Mouse (Mus musculus) C2C12 (cell line): Measurements from ENCODE around the gene Dydc2. TPM values are rescaled to one million over a fixed set of nuclear protein-coding genes. Genes with fewer than 3 reads are reported as not detected.

Source experiments
- H3K27me3 ChIP-seq: one replicate; pipeline ENCODE4 v1.6.1; 2011; ENCODE audit not compliant: control insufficient read depth, insufficient read depth, insufficient read length
- H3K36me3 ChIP-seq: one replicate; pipeline ENCODE4 v1.6.1; 2011; ENCODE audit not compliant: control insufficient read depth, insufficient read depth
- H3K4me3 ChIP-seq: one replicate; pipeline ENCODE4 v1.5.1; 2011; ENCODE audit warnings: mild to moderate bottlenecking, control low read depth; ENCODE audit not compliant: poor library complexity, insufficient read depth, severe bottlenecking
- H3K79me2 ChIP-seq: one replicate; pipeline ENCODE4 v1.6.1; 2011; ENCODE audit not compliant: control insufficient read depth, insufficient read depth
- H3K79me3 ChIP-seq: one replicate; pipeline ENCODE4 v1.6.1; 2011; ENCODE audit warnings: low read depth, control low read depth
- H3ac ChIP-seq: one replicate; pipeline ENCODE3; 2011; ENCODE audit warnings: low read depth; ENCODE audit not compliant: control insufficient read depth, insufficient read length
- CEBPB ChIP-seq: IDR thresholded peaks from one replicate; pipeline ENCODE4 v1.6.1; 2011; ENCODE audit warnings: low read depth, mild to moderate bottlenecking, control low read depth, moderate library complexity
- CTCF ChIP-seq: IDR thresholded peaks from one replicate; pipeline ENCODE4 v1.5.1; 2011; ENCODE audit not compliant: control insufficient read depth, insufficient read depth, insufficient read length
- FOSL1 ChIP-seq: IDR thresholded peaks from one replicate; pipeline ENCODE4 v1.8.0; 2011; ENCODE audit warnings: mild to moderate bottlenecking, low read length; ENCODE audit not compliant: poor library complexity, insufficient read depth, severe bottlenecking
- MAX ChIP-seq: IDR thresholded peaks from one replicate; pipeline ENCODE4 v1.6.1; 2011; ENCODE audit warnings: mild to moderate bottlenecking, control low read depth
- MYOD1 ChIP-seq: IDR thresholded peaks from one replicate; pipeline ENCODE4 v1.6.1; 2011; ENCODE audit warnings: low read depth; ENCODE audit not compliant: control insufficient read depth, insufficient read length
- MYOG ChIP-seq: IDR thresholded peaks from one replicate; pipeline ENCODE4 v1.6.1; 2011; ENCODE audit not compliant: control insufficient read depth, insufficient read length; ENCODE audit errors: extremely low read depth
- USF1 ChIP-seq: IDR thresholded peaks from one replicate; pipeline ENCODE4 v1.6.1; 2011; ENCODE audit warnings: low read depth, mild to moderate bottlenecking, control low read depth, moderate library complexity
- long read RNA-seq, 2 experiments: library from polyadenylated mRNA; unstranded; transcript quantifications; one replicate each; pipeline ENCODE4 v2.0.0; 2019 to 2020
- polyA plus RNA-seq: library from polyadenylated mRNA; unstranded; fragments of >200 nt; fragmentation: generic; extraction: Trizol; gene quantifications from one replicate; pipeline ENCODE4 v1.2.1, GENCODE M21; 2012; ENCODE audit warnings: missing spikeins

Gene Dydc2
- polyA plus RNA-seq: 0.07 TPM
- long read RNA-seq, experiment 1: 0 reads
- long read RNA-seq, experiment 2: 0 reads

GRCm38 (mm10) chr14:41069108-41069507, at the start of gene Dydc2:
Gene Dydc2, minus strand, starts transcription at chr14:41069208.
- Histone ChIP-seq H3K4me3 (no peak within 1 kb of the TSS), H3ac (no peak within 1 kb of the TSS), H3K79me3 (no peaks in the 10 kb centered on the region), H3K36me3 (no peaks in the 10 kb centered on the region), H3K79me2 (no peaks in the 10 kb centered on the region), H3K27me3 (no peaks in the 10 kb centered on the region)
- TF ChIP-seq FOSL1 (no peak), CTCF (no peak), MAX (no peak), MYOD1 (no peak), USF1 (no peak), MYOG (no peak), CEBPB (no peak)

DNA sequence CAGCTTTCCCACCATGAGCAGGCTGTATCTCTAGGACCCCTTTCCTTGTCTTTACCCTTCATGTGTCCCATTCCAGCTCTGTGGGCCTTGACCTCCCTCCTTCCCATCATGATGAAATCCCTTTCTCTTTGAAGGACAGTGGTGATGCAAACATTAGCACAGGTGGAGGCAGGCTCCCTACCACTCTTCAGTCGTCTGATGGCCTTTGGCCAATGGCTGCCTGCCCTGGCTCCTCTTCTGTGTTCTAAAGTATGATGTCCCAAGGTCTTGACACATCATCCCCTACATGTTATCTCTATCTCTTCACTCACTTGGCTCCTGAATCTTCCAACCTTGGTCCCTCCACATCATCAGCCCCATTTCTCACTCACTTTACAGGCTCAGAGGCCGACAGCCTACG, 47.3 kb upstream of the Dydc2 start:
- Histone ChIP-seq H3K79me2 (no peaks in the 10 kb centered on the region), H3ac (no peak overlapping the region), H3K4me3 (no peak overlapping the region), H3K27me3 (no peaks in the 10 kb centered on the region), H3K79me3 (no peaks in the 10 kb centered on the region), H3K36me3 (no peaks in the 10 kb centered on the region)
- no peak for TF ChIP-seq MYOG
- no peak for TF ChIP-seq CEBPB
- TF ChIP-seq MYOD1: no peak
- no peak for TF ChIP-seq FOSL1
- no peak for TF ChIP-seq USF1
- no peak for TF ChIP-seq MAX
- TF ChIP-seq CTCF: no peak

DNA sequence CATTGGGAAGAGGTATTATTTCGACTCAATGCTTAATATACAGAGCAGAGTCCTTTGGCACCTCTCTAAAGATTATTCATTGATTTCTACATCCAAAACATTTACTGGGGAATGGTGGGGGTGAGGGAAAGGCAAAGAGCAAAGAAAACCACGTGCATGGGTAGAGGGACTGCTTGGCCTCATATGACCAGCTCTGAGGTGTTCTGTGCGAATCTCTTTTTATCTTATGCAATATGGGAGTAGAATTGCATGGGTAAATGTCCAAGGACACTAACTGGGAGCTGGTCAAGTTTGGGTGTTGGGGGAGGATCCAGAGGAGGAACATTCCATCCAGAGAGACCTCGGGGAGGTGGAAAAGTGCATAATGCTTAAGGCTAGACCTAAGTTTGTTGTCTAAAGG, 43.9 kb upstream of the Dydc2 start:
- H3K27me3 ChIP-seq: no peaks in the 10 kb centered on the region
- no peaks in the 10 kb centered on the region for H3K79me3 ChIP-seq
- H3K36me3 ChIP-seq: no peaks in the 10 kb centered on the region
- H3K4me3 ChIP-seq: no peak overlapping the region
- H3ac ChIP-seq: no peak overlapping the region
- H3K79me2 ChIP-seq: no peaks in the 10 kb centered on the region
- TF ChIP-seq MYOD1: no peak

GRCm38 (mm10) chr14:41111031-41111668, 42.1 kb upstream of the Dydc2 start:
- Histone ChIP-seq H3ac (no peak overlapping the region), H3K79me3 (no peaks in the 10 kb centered on the region), H3K36me3 (no peaks in the 10 kb centered on the region), H3K4me3 (no peak overlapping the region), H3K27me3 (no peaks in the 10 kb centered on the region), H3K79me2 (no peaks in the 10 kb centered on the region)
- TF ChIP-seq CTCF (no peak), FOSL1 (no peak), MYOG (no peak), CEBPB (no peak), MYOD1 (no peak), MAX (no peak), USF1 (no peak)

GRCm38 (mm10) chr14:41104853-41105444, 35.9 kb upstream of the Dydc2 start, which contains the start of gene Mat1a:
Gene Mat1a, plus strand, starts transcription at chr14:41105035.
- no peaks in the 10 kb centered on the region for H3K79me2 ChIP-seq
- H3K36me3 ChIP-seq: no peaks in the 10 kb centered on the region
- H3ac ChIP-seq: no peak within 1 kb of the TSS
- no peaks in the 10 kb centered on the region for H3K27me3 ChIP-seq
- no peak within 1 kb of the TSS for H3K4me3 ChIP-seq
- no peaks in the 10 kb centered on the region for H3K79me3 ChIP-seq
- no peak for TF ChIP-seq MAX

GRCm38 (mm10) chr14:41102269-41102668, 33.3 kb upstream of the Dydc2 start:
- no peaks in the 10 kb centered on the region for H3K79me2 ChIP-seq
- no peak overlapping the region for H3K4me3 ChIP-seq
- H3K79me3 ChIP-seq: no peaks in the 10 kb centered on the region
- TF ChIP-seq USF1 (no peak), MYOG (no peak), CEBPB (no peak), MAX (no peak), MYOD1 (no peak), CTCF (no peak), FOSL1 (no peak)
- H3K27me3 ChIP-seq: no peaks in the 10 kb centered on the region
- no peaks in the 10 kb centered on the region for H3K36me3 ChIP-seq
- no peak overlapping the region for H3ac ChIP-seq
